Mouse (Mus musculus): Measurements from ENCODE around the gene Emc7.

- no peak for TF ChIP-seq CTCF (IDR thresholded peaks at IDR 0.05; ENCODE audit: low read depth)
- no peak for TF ChIP-seq EP300 (IDR thresholded peaks at IDR 0.05; ENCODE audit: low read depth)
Observed at GRCm38 (mm10) chr2:112483334-112483651, 28.5 kb downstream of the Emc7 start.
